Mouse (Mus musculus) CH12.LX (cell line): ENCODE data around the gene Cebpg.

Experiments
- BHLHE40 ChIP-seq: IDR thresholded peaks from 2 replicates; pipeline ENCODE4 v1.6.1; 2011; ENCODE audit warnings: mild to moderate bottlenecking, low read depth, low read length, improper control_type of control experiment
- CTCF ChIP-seq, 2 experiments: IDR thresholded peaks in 1 of 2; conservative IDR thresholded peaks in 1 of 2; 2 replicates each; pipeline ENCODE4 v1.5.1; 2011 to 2012; ENCODE audit warnings: low read depth in 2 of 2, low read length in 2 of 2, improper control_type of control experiment in 1 of 2, inconsistent platforms in 1 of 2, mild to moderate bottlenecking in 1 of 2, moderate library complexity in 1 of 2
- ELF1 ChIP-seq: IDR thresholded peaks from 2 replicates; pipeline ENCODE4 v1.6.1; 2014; ENCODE audit warnings: low read depth, mild to moderate bottlenecking, inconsistent platforms, low read length, improper control_type of control experiment
- EP300 ChIP-seq: IDR thresholded peaks from 2 replicates; pipeline ENCODE4 v1.6.1; 2011; ENCODE audit warnings: low read length, improper control_type of control experiment
- MAX ChIP-seq: IDR thresholded peaks from 2 replicates; pipeline ENCODE4 v1.6.1; 2011; ENCODE audit warnings: low read length, improper control_type of control experiment
- POLR2A ChIP-seq: IDR thresholded peaks from 2 replicates; pipeline ENCODE4 v1.6.1; 2011; ENCODE audit warnings: low read depth, mild to moderate bottlenecking, improper control_type of control experiment, low read length
- SIN3A ChIP-seq: IDR thresholded peaks from 2 replicates; pipeline ENCODE4 v1.6.1; 2012; ENCODE audit warnings: low read length, improper control_type of control experiment, inconsistent platforms
- TBP ChIP-seq: conservative IDR thresholded peaks from 2 replicates; pipeline ENCODE4 v1.6.1; 2011; ENCODE audit warnings: low read depth, low read length, improper control_type of control experiment
- TCF12 ChIP-seq: IDR thresholded peaks from 2 replicates; pipeline ENCODE4 v1.6.1; 2014; ENCODE audit warnings: low read depth, mild to moderate bottlenecking, inconsistent platforms, low read length, improper control_type of control experiment
- UBTF ChIP-seq: IDR thresholded peaks from 2 replicates; pipeline ENCODE4 v1.6.1; 2012; ENCODE audit warnings: low read depth, mild to moderate bottlenecking, inconsistent platforms, low read length, improper control_type of control experiment, moderate library complexity
- ZMIZ1 ChIP-seq: IDR thresholded peaks from 2 replicates; pipeline ENCODE4 v1.6.1; 2012; ENCODE audit warnings: low read depth, mild to moderate bottlenecking, inconsistent platforms, low read length, improper control_type of control experiment
- ZNF384 ChIP-seq: IDR thresholded peaks from 2 replicates; pipeline ENCODE4 v1.6.1; 2012; ENCODE audit warnings: low read depth, low read length, improper control_type of control experiment, inconsistent platforms

GRCm38 (mm10) chr7:35099528-35099927 is 43.2 kb upstream of the Cebpg start:
- TF ChIP-seq ELF1, result no peak
- TF ChIP-seq ZNF384, result no peak
- TF ChIP-seq EP300, result no peak
- TF ChIP-seq TCF12, result no peak
- TF ChIP-seq UBTF, result no peak
- no peak for TF ChIP-seq SIN3A
- no peak for TF ChIP-seq ZMIZ1
- no peak for TF ChIP-seq POLR2A
- TF ChIP-seq BHLHE40, result no peak
- TF ChIP-seq CTCF (conservative IDR thresholded peaks at IDR 0.05 in 1 of 2, IDR thresholded peaks at IDR 0.05 in 1 of 2; ENCODE audit: low read depth in 2 of 2, low read length in 2 of 2), result no peak
- no peak for TF ChIP-seq TBP
- TF ChIP-seq MAX, result no peak
